Mouse (Mus musculus) heart, adult 11 months (tissue): ENCODE data around the gene 3110018I06Rik.

ENCODE experiments used
- DNase-seq: peaks from one replicate; pipeline ENCODE4 v3.0.0; 2022

3110018I06Rik gene

GRCm38 (mm10) chr12:107488371-107488770 is at the start of gene 3110018I06Rik:
3110018I06Rik (plus strand) TSS chr12:107488632.
- DNase-seq = no peak

- no peak for DNase-seq
Measured at GRCm38 (mm10) chr12:107444681-107445080, 43.8 kb upstream of the 3110018I06Rik start.

GRCm38 (mm10) chr12:107457835-107458234 is 30.6 kb upstream of the 3110018I06Rik start:
- no peak for DNase-seq

- DNase-seq = no peak
Measured at GRCm38 (mm10) chr12:107464731-107465130, 23.7 kb upstream of the 3110018I06Rik start.

- no peak for DNase-seq
Measured at GRCm38 (mm10) chr12:107476441-107477291, 11.8 kb upstream of the 3110018I06Rik start.

- DNase-seq = no peak
Measured at GRCm38 (mm10) chr12:107479350-107479749, 9.1 kb upstream of the 3110018I06Rik start.

- DNase-seq = no peak
Measured at GRCm38 (mm10) chr12:107483031-107483430, 5.4 kb upstream of the 3110018I06Rik start.

GRCm38 (mm10) chr12:107491344-107491743 is 2.9 kb downstream of the 3110018I06Rik start:
- no peak for DNase-seq

GRCm38 (mm10) chr12:107496924-107497323 is 8.5 kb downstream of the 3110018I06Rik start:
- no peak for DNase-seq

GRCm38 (mm10) chr12:107509661-107510237 is 21.3 kb downstream of the 3110018I06Rik start:
- DNase-seq = peak; percentile 55

GRCm38 (mm10) chr12:107511112-107511511 is 22.7 kb downstream of the 3110018I06Rik start:
- peak; percentile 49 for DNase-seq

- DNase-seq = no peak
Measured at GRCm38 (mm10) chr12:107516265-107517217, 28.1 kb downstream of the 3110018I06Rik start.

GRCm38 (mm10) chr12:107520941-107521340 is 32.5 kb downstream of the 3110018I06Rik start:
- no peak for DNase-seq

GRCm38 (mm10) chr12:107528346-107528880 is 40.0 kb downstream of the 3110018I06Rik start:
- DNase-seq = peak; percentile 2

- no peak for DNase-seq
Measured at GRCm38 (mm10) chr12:107532871-107533270, 44.4 kb downstream of the 3110018I06Rik start.
